7 mouse cellular contexts compared by ENCODE assay signal in genomic region chr12:13180715-13181335, GRCm38 (mm10).
DNase-seq lines count a peak whose midpoint lies in the region; ATAC-seq and TF ChIP-seq lines count a peak whose summit lies in the region.

No protein-coding gene starts in this region.

- no peaks in the 10 kb centered on the region for H3K9me3 ChIP-seq in hindbrain, embryonic 11.5 days (ENCODE audit: control insufficient read depth, low read length)
- no peaks in the 10 kb centered on the region for H3K9me3 ChIP-seq in limb, embryonic 12.5 days
- H3K9me3 ChIP-seq in neural tube, embryonic 14.5 days (ENCODE audit: control insufficient read depth, low read length), result no peaks in the 10 kb centered on the region

- H3K27ac ChIP-seq in bone marrow, adult 2 months (ENCODE audit: control insufficient read depth, insufficient read depth, low read depth, low read length, poor library complexity), result no peak overlapping the region; the same call in 1 of the 2 replicates
- H3K27ac ChIP-seq in hindbrain, embryonic 11.5 days (ENCODE audit: low read depth, low read length), result peak overlapping the region; percentile 13; the same call in 1 of the 2 replicates
- peak overlapping the region; percentile 77 for H3K27ac ChIP-seq in limb, embryonic 12.5 days
- no peak overlapping the region for H3K27ac ChIP-seq in neural tube, embryonic 14.5 days (ENCODE audit: low read depth, low read length)

- TF ChIP-seq POLR2A in bone marrow, adult 2 months (IDR thresholded peaks at IDR 0.05; ENCODE audit: borderline replicate concordance, control insufficient read depth, low read depth, low read length), result no peak

- peaks cover 2% of the 10 kb centered on the region; the same call in 1 of the 2 replicates for H3K4me1 ChIP-seq in bone marrow, adult 2 months (ENCODE audit: control insufficient read depth, insufficient read depth, low read length)
- peaks cover 5% of the 10 kb centered on the region; the same call in 1 of the 2 replicates for H3K4me1 ChIP-seq in hindbrain, embryonic 11.5 days (replicated peaks; ENCODE audit: control insufficient read depth, insufficient read depth, low read length)
- peaks cover 72% of the 10 kb centered on the region for H3K4me1 ChIP-seq in limb, embryonic 12.5 days (replicated peaks)
- 0 out of 2 replicates have a peak, but pooled peaks cover 3% of the 10 kb centered on the region for H3K4me1 ChIP-seq in neural tube, embryonic 14.5 days (ENCODE audit: control insufficient read depth, insufficient read depth, low read length)

- H3K4me3 ChIP-seq in bone marrow, adult 2 months (replicated peaks; ENCODE audit: control insufficient read depth, low read depth, low read length), result peak overlapping the region; percentile 58
- no peak overlapping the region for H3K4me3 ChIP-seq in hindbrain, embryonic 11.5 days (ENCODE audit: low read depth, low read length)
- no peak overlapping the region for H3K4me3 ChIP-seq in limb, embryonic 12.5 days (replicated peaks)
- no peak overlapping the region for H3K4me3 ChIP-seq in neural tube, embryonic 14.5 days (ENCODE audit: low read depth, low read length)

- peak; percentile 58 for ATAC-seq in hindbrain, embryonic 11.5 days (ENCODE audit: low FRiP score)
- ATAC-seq in limb, embryonic 12.5 days (ENCODE audit: insufficient number of reproducible peaks, insufficient read depth, low FRiP score, low TSS enrichment, low read depth), result 0 out of 2 replicates have a peak, but pooled peaks have one; percentile 7
- peak; percentile 85; the same call in 1 of the 2 replicates for ATAC-seq in neural tube, embryonic 14.5 days (ENCODE audit: low read depth)

- no peaks in the 10 kb centered on the region for H3K36me3 ChIP-seq in hindbrain, embryonic 11.5 days (ENCODE audit: control insufficient read depth, insufficient read depth, low read length)
- H3K36me3 ChIP-seq in limb, embryonic 12.5 days, result no peaks in the 10 kb centered on the region
- H3K36me3 ChIP-seq in neural tube, embryonic 14.5 days (ENCODE audit: control insufficient read depth, insufficient read depth, low read length), result no peaks in the 10 kb centered on the region

- no peak for TF ChIP-seq CTCF in bone marrow, adult 2 months (IDR thresholded peaks at IDR 0.05; ENCODE audit: control insufficient read depth, insufficient read depth, low read length)

- no peaks in the 10 kb centered on the region for H3K27me3 ChIP-seq in hindbrain, embryonic 11.5 days (ENCODE audit: control insufficient read depth, insufficient read depth, low read length)
- H3K27me3 ChIP-seq in limb, embryonic 12.5 days, result peaks cover 10% of the 10 kb centered on the region; the same call in 1 of the 2 replicates
- no peaks in the 10 kb centered on the region for H3K27me3 ChIP-seq in neural tube, embryonic 14.5 days (ENCODE audit: control insufficient read depth, insufficient read depth, low read length)

- peak; percentile 66 for DNase-seq in embryo, embryonic 10.5 days (ENCODE audit: low spot score)
- peak; percentile 44 for DNase-seq in hindbrain, embryonic 11.5 days (ENCODE audit: low spot score)
- no peak for DNase-seq in adrenal gland, postnatal 25 days
- no peak for DNase-seq in ovary, postnatal 14 days (ENCODE audit: low spot score)

- WGBS in bone marrow, adult 2 months, result 17% methylated on average over 9 of the region's 9 CpGs
- WGBS in hindbrain, embryonic 11.5 days, result 29% methylated on average over 9 of the region's 9 CpGs
- 23% methylated on average over 9 of the region's 9 CpGs for WGBS in limb, embryonic 12.5 days
- 40% methylated on average over 9 of the region's 9 CpGs for WGBS in neural tube, embryonic 14.5 days

- no peak overlapping the region for H3K4me2 ChIP-seq in hindbrain, embryonic 11.5 days (replicated peaks; ENCODE audit: low read depth, low read length)
- H3K4me2 ChIP-seq in limb, embryonic 12.5 days, result no peak overlapping the region; the same call in 1 of the 2 replicates
- no peak overlapping the region for H3K4me2 ChIP-seq in neural tube, embryonic 14.5 days (ENCODE audit: low read depth, low read length)

- no peak overlapping the region for H3K9ac ChIP-seq in hindbrain, embryonic 11.5 days (ENCODE audit: low read depth, low read length)
- no peak overlapping the region for H3K9ac ChIP-seq in limb, embryonic 12.5 days (replicated peaks)
- no peak overlapping the region for H3K9ac ChIP-seq in neural tube, embryonic 14.5 days (replicated peaks; ENCODE audit: low read depth, low read length)

Comparison
In these comparisons a context has a peak if more than half of its experiments do, and no peak if none do; other contexts are left out.
1. H3K27ac ChIP-seq: peak in hindbrain, embryonic 11.5 days (single experiment) and limb, embryonic 12.5 days (single experiment); none in bone marrow, adult 2 months (single experiment) and neural tube, embryonic 14.5 days (single experiment).
2. DNase-seq: peak in embryo, embryonic 10.5 days (single experiment) and hindbrain, embryonic 11.5 days (single experiment); none in adrenal gland, postnatal 25 days (single experiment) and ovary, postnatal 14 days (single experiment).
3. ATAC-seq: peak in every context shown above with its lines; median percentile 85 in neural tube, embryonic 14.5 days; 58 in hindbrain, embryonic 11.5 days; 7 in limb, embryonic 12.5 days.